Mouse (Mus musculus) A20 (cell line): Measurements from ENCODE around the gene Wwc1.
A peak's percentile ranks its signal among the peaks of the same experiment; 100 is the strongest.
"Not testable (repeated sequence)": the region's sequence is repeated elsewhere in the genome, so short reads cannot be mapped to it uniquely, and the experiment has no call there.

Experiments
- DNase-seq: peaks from one replicate; pipeline ENCODE4 v3.0.0-alpha.2; 2011; ENCODE audit warnings: low read depth, low spot score

Gene Wwc1

DNA sequence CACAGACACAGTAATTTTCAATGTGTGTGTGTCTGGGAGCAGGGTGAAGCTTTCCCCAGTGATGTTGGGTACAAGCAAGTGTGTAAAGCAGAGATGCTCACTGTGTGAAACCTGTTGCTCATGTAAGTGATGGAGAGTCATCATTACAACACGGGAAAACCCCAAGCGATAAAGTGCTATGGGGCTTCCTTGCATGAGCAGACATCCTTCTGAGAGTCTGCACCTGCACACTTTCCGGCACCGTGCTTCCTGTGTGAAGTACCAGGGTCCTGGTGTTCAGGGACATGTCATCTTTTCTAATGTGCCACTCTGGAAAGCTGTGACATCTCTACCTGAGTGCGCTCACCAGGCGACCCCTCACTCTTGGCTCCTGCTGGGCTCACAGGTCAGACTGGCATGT is 97.5 kb downstream of the Wwc1 start:
- DNase-seq, result peak; percentile 31

DNA sequence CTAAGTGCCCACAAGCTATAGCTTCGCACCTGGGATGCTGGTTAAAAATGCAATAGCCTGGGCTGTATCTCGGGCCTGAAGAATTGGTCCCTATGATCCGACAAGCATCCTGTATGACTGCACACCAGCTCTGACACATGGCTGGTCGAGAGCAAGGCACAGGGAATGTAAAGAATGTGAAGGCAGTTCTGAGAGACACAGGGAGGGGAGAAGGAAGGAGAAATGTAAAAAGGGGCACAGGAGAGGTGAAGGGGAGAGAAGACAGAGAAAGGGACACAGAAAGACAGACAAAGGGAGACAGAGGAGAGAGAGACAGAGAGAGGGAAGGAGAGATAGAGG is 101.8 kb downstream of the Wwc1 start:
- DNase-seq, result no peak

DNA sequence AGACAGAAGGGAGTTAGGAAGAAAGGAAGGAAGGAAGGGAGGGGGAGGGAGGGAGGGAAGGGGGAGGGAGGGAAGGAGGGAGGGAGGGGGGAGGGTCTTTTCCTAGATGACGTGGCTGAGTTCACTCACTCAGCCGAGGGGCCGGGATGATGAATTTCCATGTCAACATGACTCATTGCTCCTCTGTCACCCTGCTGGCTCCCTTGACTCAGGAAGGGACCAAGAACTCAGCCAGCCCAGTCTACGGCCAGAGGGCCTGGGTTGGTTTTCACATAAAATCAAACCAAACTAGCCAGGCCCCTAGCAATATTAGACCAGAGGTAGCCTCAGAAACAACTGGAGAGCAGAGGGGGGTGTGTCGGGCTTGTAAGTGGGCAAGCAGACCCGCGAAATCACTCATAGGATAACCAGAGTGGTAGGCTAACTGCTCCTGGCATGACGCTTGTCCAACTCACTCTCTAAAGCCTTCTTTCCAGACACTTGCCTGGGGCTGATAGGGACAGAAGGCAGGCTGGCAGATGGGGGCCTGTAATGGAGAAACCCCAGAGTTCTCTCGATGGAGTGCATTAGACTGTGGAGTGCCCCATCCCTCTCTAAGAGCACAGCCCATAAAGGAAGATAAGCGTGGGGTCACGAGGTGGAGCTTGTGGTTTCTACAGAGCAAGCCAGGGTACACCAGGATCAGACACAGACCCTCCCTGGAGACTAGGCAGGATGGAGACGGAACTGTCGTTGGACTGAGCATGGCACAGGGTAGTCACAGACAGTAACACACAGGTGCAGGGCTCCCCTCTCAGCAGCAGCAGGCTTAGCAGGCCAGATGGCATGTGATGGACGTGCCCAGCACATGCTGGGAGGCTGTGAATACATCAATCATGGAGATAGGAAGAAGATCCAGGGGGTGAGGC is 102.4 kb downstream of the Wwc1 start:
- no peak for DNase-seq

DNA sequence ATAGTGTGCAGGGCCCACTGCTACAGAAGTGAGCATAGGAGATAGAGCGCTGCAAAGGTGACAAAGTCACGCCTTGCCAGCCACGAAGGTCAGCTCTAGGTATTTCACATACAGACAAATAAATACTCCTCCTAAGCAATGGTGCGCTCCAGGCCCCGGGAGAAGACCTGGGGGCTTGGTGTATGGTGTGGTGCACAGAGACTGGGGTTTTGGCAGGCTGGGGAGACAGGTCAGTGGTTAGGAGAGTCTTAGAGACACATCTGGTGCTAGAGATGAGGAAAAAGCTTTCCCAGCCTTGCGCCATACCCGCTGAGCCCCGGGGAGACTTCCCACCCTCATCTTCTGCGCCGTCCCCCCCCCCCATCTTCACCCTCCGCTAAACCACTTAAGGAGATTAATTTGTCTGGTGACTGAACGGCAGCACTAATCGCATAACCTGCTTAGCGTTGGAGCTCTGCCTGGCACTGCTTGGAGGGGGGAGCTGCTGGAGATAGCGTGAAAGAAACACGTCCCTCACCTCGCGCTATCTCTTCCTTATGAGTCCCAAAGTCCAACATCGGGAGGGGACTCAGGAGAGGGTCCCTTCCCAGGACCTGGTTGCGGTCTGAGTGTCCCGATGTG is 106.6 kb downstream of the Wwc1 start:
- no peak for DNase-seq

DNA sequence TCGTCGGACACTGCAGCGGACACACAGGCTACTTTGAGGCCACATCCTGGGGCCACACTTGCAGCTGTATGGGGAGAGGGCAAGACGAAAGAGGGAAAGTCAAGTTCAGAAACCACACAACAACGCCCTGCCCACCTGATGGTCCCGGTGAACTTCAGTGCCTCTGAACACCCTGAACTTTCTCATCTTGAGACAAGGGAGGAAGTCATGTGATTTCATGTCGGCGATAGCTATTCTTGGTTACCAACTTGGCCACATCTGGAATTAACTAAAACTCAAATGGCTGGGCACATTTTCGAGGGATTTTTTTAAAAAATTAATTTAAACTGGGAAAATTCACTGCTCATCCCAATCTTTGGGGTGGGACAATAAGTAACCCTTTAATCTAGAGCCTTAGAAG is 109.4 kb downstream of the Wwc1 start:
- no peak for DNase-seq

DNA sequence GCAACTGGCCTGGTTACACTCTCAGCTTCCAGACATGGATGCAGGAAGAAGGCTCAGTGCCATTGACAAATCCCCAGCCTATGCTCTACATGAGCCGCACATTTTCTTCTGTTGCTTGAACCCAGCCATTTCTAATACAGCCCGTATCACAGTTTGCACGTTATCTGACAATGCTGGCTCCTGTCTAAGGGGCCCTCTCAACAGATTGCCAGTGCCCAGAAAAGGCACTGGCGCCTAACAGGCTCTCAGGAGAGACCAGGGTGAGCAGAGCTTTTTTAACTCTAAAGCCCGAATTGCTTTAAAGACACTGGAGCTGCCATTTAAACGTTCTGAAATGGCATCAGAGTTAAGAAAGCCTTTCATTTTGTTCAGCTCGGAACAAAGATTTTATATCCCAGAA is 114.2 kb downstream of the Wwc1 start:
- no peak for DNase-seq

DNA sequence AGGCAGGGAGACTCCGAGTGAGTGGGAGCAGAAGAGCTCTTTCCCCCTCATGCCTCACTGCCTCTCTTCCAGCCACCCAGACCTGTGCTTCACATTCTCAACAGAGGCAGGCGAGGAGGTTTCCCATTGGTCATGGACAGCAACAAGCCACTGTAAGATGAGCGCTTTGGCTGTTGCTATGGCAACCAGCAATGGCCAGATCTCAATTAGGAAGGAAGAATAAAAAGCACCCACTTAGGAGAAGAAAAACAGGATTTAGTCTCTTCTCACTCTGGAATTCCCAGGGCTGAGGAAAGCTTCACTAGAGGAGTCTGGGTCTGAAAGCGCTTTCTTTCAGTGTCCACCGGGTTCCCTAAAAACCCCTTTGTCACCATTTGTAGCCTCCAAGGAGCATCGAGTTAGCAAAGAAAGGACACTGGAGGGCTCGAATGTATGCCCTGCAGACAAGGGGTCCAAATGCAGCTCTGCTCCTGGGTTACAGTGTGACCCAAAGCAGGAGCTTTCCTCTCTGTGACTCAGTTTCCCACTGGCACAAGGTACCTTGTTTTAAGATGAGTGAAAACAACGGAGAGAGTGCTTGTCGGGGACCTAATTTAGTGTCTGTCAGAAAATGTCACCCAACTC is 115.2 kb downstream of the Wwc1 start:
- no peak for DNase-seq

DNA sequence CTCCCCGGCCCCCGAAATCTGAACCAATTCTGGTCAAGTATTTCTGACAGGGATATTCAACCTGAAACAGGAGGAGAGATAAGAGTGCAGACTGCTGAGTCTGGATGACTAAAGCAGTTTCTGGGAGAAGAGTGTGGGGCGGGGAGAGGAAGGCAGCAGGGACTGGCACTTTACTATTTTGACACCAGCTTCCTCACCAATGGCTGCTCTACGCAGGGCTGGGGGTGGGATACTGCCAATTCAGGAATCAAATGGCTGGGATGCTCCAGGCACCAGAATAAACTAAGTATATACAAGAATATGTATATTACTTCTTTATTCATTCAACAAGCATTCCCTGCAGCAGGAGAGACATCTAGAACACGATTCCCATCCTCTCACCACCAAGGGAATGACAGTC is 116.7 kb downstream of the Wwc1 start:
- no peak for DNase-seq

DNA sequence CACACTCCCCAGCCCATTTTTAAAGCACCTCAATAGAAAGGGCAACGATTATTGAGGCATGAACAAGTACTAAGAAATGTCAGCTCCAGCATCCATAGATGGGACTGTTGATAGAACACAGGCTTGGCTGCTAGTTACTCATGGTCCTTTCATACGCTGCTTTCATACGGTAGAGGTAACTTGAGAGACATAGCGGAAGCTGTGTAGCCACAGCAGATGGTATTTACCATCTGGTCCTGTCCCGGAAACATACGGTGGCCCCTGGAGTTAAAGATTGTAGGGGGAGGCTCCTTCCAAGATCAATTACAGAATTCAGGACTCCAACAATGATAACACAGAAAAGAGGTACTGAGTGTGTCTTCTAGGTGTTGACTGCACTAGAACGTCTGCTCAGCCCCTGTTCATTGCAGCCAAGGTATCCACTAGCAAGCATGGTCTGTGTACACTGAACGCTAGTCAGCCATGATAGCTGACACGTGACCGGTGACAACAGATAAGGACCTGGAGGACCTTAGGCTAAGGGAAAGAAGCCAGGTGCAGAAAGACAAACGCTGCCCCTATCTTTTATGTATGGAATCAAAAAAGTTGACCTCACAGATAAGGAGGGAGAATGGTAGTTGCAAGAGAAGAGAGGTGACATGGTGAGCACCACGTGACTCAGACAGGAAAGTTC is 122.8 kb downstream of the Wwc1 start:
- DNase-seq, result no peak

DNA sequence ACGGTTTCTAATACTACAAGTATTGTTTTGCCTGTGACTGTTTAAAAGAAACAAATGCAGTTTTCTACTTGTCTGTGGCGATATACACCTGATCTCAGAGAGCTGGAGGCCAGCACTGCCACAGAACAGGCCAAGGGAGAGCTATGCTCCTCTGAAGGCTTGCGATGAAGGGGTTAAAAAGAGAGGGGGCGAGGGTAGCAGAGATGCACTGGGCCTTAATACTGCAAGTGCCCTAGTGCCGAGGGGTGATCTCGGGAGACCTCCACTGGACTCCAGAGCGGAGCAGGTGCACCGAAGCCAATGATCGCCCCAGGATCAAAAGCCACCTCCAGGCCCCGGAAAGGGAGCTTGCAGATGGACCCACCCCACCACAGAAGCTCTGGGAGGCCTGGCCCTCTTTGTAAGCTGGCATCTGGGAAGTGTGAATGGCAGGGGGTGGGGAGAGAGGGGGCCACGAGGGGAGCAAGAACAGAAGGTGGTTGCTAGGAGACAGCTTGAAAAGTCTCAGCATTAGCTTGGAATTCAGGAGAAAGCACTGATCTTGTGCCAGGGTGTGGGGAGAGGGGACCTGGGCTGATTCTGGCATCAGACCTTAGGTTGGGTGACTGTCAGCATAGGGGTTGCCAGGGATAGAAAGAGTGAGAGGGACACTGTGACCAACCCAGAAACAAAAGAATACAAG is 123.8 kb downstream of the Wwc1 start:
- no peak for DNase-seq

DNA sequence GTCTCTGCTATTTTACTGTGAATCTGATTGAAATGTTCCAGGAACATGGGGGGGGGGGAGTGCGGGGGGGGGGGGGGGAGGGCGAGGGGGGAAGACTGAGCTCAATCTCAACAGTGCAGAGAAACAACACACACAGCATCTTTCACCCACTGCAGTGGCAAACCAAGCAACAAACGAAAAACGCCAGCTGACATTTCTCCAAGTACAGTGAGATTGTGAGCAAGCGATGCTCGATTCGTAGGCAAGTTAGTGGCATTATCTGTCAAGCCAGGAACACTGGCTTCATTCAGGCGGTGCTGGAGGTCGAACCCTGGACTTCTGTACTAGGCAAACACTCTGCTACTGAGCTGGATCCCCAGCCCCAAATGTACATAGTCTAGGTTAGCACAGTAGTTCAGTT is 124.8 kb downstream of the Wwc1 start:
- DNase-seq, result no peak

DNA sequence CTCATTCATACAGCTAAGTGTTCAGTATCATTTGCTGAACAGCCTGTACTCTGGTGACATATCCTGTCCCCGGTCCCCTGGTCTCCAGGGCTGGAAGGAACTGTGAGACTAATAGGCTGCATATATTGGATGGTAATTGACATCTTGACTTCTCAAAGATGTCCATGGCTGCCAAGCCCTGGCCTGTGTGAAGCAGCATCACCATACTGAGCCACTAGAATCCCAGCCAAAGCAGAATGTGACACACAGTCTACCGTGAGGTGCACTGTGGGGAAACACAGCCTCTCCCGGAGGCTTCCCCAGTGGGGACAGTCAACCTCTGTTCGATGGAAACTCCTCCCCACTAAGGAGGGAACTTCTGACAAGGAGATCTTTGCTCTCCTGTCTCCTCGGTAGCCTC is 125.4 kb downstream of the Wwc1 start:
- DNase-seq, result no peak

DNA sequence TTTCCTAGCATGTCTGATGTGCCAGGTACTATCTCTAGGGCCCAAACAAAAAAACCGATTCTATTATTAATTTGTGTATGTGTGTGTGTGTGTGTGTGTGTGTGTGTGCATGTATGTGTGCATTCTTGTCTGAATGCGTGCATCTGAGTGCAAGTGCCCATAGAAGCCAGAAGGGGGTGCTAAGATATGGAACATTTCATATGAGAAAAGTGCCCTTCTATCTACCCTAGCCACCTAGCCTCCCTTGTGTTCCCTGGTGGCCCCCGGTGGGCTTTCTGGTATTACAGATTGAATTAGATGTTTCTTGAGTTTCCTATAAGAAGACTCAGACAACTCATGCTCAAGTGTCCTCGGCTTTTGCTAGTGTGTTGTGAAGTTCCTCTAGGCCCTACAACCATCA is 126.7 kb downstream of the Wwc1 start:
- no peak for DNase-seq

DNA sequence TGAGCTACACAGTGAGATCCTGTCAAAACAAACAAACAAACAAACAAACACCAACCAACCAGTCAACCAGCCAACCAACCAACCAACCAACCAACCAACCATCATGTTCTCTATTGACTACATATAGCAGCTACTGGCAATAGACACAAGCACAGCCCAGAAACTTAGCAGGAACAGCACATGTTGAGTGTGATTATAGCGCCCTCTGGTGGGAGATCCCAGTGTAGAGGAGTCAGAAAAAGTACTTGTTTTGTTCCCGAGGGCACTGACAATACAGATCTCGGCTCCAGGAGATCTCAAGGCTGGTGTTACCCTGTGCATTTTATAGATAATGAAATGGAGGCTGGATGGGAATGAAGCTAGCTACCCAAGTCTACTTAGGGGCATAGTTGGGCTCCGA is 127.6 kb downstream of the Wwc1 start:
- DNase-seq, result peak; percentile 71

DNA sequence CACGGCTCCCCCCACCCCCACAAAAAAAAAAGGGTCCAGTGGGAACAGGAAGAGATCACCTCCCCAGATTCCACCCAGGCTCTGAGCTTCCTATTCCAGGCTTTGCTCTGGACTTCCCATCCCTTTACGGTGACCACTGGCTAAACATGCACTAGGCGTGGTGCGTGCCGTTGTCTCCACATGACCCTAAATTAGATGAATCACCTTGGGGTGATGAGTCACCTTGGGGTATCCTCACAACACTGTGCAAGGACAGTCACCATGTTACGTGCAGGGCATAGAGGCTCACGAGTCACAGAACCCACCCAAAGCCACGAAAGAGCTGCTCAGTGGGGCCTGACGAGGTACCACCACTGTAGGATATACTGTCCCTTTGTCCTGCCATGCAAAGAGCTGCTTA is 136.0 kb downstream of the Wwc1 start:
- no peak for DNase-seq

DNA sequence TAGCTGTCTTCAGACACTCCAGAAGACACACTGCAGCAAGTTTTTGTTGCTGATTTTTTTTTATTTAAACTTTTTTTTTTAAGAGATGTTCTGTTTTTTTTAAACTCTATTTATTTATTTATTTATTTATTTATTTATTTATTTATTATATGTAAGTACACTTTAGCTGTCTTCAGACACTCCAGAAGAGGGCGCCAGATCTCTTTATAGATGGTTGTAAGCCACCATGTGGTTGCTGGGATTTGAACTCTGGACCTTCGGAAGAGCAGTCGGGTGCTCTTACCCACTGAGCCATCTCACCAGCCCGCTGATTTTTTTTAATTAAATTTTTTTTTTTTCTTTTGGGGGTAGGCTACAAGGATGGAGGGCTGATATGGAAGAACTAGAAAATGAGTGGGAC is 137.8 kb downstream of the Wwc1 start:
- peak; percentile 49 for DNase-seq

DNA sequence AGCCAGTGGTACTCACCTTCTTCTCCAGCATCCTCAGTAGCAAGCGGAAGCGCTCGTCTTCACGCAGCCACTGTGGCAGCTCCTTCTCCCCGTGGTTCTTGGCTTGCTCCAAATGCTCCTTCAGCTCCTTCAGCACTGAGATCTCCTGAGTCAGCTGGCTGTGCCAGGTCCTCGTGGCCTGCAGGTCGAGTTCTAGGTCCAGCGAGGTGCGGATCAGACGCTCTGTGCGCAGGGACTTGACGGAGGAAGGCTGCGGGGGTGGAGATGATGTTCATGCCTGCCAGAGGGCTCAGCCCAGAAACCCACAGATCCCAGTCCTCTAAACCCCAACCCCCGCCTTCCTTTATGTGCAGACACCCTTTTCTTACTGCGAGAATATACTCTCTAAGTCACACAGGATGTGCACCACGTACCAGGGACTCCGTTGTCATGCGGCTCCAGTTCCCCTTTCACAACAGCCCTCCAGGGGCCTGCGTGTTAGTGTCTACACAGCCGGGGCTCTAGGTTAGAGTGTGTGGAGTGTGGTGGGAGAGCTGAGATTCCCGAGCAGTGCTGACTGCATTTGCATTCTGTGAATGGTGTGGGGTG is 138.5 kb downstream of the Wwc1 start:
- DNase-seq, result peak; percentile 75

DNA sequence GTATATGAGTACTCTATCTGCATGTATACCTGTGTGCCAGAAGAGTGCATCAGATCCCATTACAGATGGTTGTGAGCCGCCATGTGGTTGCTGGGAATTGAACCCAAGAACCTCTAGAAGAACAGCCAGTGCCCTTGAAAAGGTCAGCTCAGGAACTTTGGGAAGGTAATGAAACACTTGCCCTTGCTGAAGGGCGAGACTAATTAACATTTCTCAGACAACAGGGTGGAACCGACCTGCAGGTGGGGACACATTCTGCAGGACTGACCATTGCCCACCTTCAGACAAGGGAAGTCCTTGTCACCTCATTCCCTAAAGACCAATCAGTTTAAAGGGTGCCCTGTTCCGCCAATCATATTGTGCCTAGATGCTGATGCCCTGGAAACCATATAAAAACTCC is 139.5 kb downstream of the Wwc1 start:
- DNase-seq, result not testable (repeated sequence)

DNA sequence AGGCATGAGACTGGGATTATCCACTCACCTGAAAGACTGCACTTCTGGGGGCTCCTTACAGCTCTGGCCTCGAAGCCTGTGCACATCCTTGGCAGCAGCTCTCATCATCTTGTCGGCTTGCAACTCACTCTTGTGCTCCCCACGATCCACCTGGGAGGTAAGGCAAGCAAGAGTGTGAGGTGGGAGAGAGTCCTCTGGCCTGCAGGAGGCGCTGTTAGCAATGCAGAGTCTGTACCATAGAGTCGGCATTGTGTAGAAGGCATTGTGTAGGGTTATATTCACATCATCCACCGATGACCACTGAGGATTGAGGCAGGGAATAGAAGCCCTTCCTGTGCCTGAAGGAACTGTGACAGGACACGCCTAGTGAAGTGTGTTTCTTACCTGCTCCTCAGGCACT is 140.0 kb downstream of the Wwc1 start:
- DNase-seq, result peak; percentile 51

DNA sequence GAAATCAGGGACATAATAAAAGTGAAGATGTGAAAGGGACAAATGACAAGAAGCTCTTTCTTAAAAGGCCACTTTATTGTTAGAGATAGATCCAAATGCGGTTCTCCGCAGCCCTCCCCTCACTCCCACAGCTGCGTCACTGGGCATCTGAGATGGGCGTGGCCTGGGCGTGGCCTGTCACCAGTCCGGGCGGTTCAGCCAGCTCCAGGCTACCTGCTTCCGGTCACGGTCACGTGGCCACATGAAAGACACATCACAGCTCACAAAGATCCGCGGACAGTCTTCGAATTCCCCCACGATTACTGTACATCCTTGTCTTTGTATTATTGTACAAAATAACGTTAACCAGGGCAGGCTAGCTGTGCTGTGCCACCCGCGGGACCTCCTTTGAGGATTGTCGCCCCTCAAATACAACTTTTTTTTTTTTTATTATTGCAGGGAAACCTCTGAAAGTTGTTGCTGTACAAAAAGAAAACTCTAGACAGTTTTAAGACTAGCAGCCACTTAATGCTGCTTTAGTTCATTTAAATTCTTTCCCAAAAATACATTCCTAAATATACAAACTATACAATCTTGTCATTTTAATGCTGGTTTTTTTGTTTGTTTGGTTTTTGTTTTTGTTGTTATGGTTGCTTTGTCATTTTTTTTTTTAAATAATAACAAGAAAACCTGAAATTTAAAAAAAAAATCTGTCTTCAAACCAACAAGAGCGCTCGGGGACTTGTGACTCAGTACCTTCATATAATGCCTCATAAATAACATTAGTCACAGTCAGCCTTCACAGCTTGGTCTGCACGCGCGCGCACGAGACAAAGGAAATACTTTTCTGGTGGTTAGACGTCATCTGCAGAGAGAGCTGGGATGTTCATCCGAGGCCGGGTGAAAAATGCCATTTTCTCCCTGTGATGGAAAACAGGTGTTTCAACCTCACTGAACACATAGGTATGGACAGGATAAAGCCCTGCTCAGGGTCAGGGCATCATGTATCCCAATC is 141.7 kb downstream of the Wwc1 start:
- peak; percentile 95 for DNase-seq
